Comparison of ENCODE assay signal across 20 mouse cellular contexts in the genomic region with DNA sequence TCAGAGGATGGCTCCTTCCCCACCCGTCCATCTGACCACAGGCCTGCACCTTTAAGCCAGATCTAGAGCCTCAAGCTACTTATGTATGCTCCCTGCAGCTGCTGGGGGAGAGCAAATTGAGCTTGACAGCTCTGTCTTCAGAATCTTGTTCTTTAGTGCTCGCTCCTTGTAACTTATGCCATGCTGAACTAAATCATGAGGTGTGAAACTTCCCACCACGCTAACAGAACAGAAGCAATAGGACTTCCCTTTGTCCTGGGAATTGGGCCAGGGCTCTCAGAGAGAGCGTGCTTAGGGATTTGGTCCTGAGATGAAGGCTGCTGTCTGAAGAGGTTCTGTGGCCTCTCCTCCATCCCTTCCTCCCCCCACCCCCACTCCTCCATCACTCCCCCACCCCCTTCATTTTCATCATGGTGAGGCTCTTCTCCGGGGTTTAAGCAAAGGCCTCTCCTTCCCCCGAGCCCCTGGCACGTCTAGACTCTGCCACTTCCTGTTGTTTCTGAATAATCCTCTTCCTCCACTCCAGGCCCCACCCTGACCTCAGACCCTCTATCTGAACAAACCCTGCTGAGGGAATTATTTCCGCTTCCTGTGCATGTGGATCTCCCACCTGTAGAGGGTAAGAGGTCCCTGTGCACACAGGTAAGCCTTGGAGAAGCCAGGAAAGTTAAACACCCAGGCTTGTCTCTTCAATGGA. TPM values are rescaled to one million over a fixed set of nuclear protein-coding genes. Genes with fewer than 3 reads are reported as not detected.
A peak's percentile ranks its signal among the peaks of the same experiment; 100 is the strongest.
DNase-seq lines count a peak whose midpoint lies in the region; ATAC-seq and TF ChIP-seq lines count a peak whose summit lies in the region.
"Not testable (repeated sequence)": the region's sequence is repeated elsewhere in the genome, so short reads cannot be mapped to it uniquely, and the experiment has no call there.
"Had no signal": no experiment of that assay in that cellular context is flagged by ENCODE, and none has a peak within 500 bp of the region (broad histone marks: within the 10 kb centered on the region; RNA-seq: fewer than 3 reads in every experiment).

No protein-coding gene starts in this region.

- not testable (repeated sequence) for H3K36me3 ChIP-seq in forebrain, embryonic 10.5 days (replicated peaks); heart, embryonic 16.5 days (ENCODE audit: control insufficient read depth, insufficient read depth); lung, embryonic 14.5 days (ENCODE audit: insufficient read depth)

- WGBS in forebrain, embryonic 10.5 days = 49% methylated on average over 8 of the region's 8 CpGs
- 33% methylated on average over 8 of the region's 8 CpGs for WGBS in heart, embryonic 16.5 days
- WGBS in lung, embryonic 14.5 days = 25% methylated on average over 8 of the region's 8 CpGs

- not testable (repeated sequence) for H3K4me1 ChIP-seq in forebrain, embryonic 10.5 days; heart, embryonic 16.5 days (ENCODE audit: control insufficient read depth, insufficient read depth, low read length); lung, embryonic 14.5 days (ENCODE audit: insufficient read depth)

- ATAC-seq in CD4-positive, CD25-positive, alpha-beta regulatory T cell, adult 4 months = peak; percentile 74
- peak; percentile 68 for ATAC-seq in activated CD4-positive, CD25-positive, alpha-beta regulatory T cell, adult 4 months
- ATAC-seq in heart, embryonic 16.5 days (replicated peaks; ENCODE audit: extremely low read depth, insufficient read depth, low FRiP score) = peak; percentile 37; the same call in 1 of the 2 replicates
- ATAC-seq in lung, embryonic 14.5 days (ENCODE audit: insufficient read depth) = not testable (repeated sequence)

- not testable (repeated sequence) for H3K4me2 ChIP-seq in heart, embryonic 16.5 days (ENCODE audit: low read depth, low read length); lung, embryonic 14.5 days

- not testable (repeated sequence) for TF ChIP-seq CTCF in lung, embryonic 14.5 days (IDR thresholded peaks at IDR 0.05; ENCODE audit: low read depth)

- not testable (repeated sequence) for H3K27me3 ChIP-seq in forebrain, embryonic 10.5 days (ENCODE audit: poor library complexity, severe bottlenecking); heart, embryonic 16.5 days (ENCODE audit: control insufficient read depth, insufficient read depth, low read length); lung, embryonic 14.5 days (ENCODE audit: insufficient read depth, low read length)

- H3K4me3 ChIP-seq in forebrain, embryonic 10.5 days; heart, embryonic 16.5 days (ENCODE audit: low read length); lung, embryonic 14.5 days (ENCODE audit: low read depth, low read length): not testable (repeated sequence)

- DNase-seq in forebrain, embryonic 10.5 days (ENCODE audit: extremely low spot score, low spot score) = not testable (repeated sequence)
- DNase-seq in lung, embryonic 14.5 days = peak; percentile 51
- peak; percentile 54 for DNase-seq in retina, postnatal 1 day
- DNase-seq in thymus, postnatal 14 days = peak; percentile 52

- 0 out of 2 replicates have a peak overlapping the region, but pooled peaks have one; percentile 13 for H3K27ac ChIP-seq in forebrain, embryonic 10.5 days
- not testable (repeated sequence) for H3K27ac ChIP-seq in heart, embryonic 16.5 days (ENCODE audit: low read length); lung, embryonic 14.5 days (ENCODE audit: low read depth)

- not testable (repeated sequence) for H3K9me3 ChIP-seq in forebrain, embryonic 10.5 days; heart, embryonic 16.5 days (replicated peaks; ENCODE audit: control insufficient read depth, low read length); lung, embryonic 14.5 days (ENCODE audit: low read depth, low read length)

- peak overlapping the region; percentile 25; the same call in 1 of the 2 replicates for H3K9ac ChIP-seq in heart, embryonic 16.5 days (ENCODE audit: low read length)
- H3K9ac ChIP-seq in lung, embryonic 14.5 days = not testable (repeated sequence)

RNA-seq across cellular contexts. Expression of a gene that starts 5.1 kb away (rescaled TPM):
- not detected for polyA plus RNA-seq in CD4-positive, CD25-positive, alpha-beta regulatory T cell, adult 4 months (2017; shearing (Covaris generic))
- polyA plus RNA-seq in activated CD4-positive, CD25-positive, alpha-beta regulatory T cell, adult 4 months (2017; shearing (Covaris generic)) = not detected
- not detected in 2 replicates for polyA plus RNA-seq in forebrain, embryonic 10.5 days (2016; fragmentation: Nextera tagmentation; extraction: Ambion mirVana)
- 0.33 TPM in 1 of 2 replicates, not detected in the other for polyA plus RNA-seq in heart, embryonic 16.5 days (2015; fragmentation: Nextera tagmentation; extraction: Ambion mirVana)
- not detected in 2 replicates for polyA plus RNA-seq in lung, embryonic 14.5 days (2014; fragmentation: Nextera tagmentation; extraction: Ambion mirVana)
- polyA plus RNA-seq: embryonic facial prominence, embryonic 12.5 days; heart, embryonic 12.5 days; hindbrain, embryonic 12.5 days; intestine, embryonic 16.5 days; kidney, postnatal 0 days; limb, embryonic 15.5 days; liver, embryonic 13.5 days; neural tube, embryonic 11.5 days; stomach, embryonic 14.5 days; testis, adult 2 months had no signal

RNA-seq across cellular contexts. Expression of a gene that starts 21.6 kb away (rescaled TPM):
- polyA plus RNA-seq in CD4-positive, CD25-positive, alpha-beta regulatory T cell, adult 4 months (2017; shearing (Covaris generic)) = 10 to 100 TPM; 60.7 to 73.1 TPM
- polyA plus RNA-seq in activated CD4-positive, CD25-positive, alpha-beta regulatory T cell, adult 4 months (2017; shearing (Covaris generic)) = 100 to 1,000 TPM; 101 to 111 TPM
- polyA plus RNA-seq in forebrain, embryonic 10.5 days (2016; fragmentation: Nextera tagmentation; extraction: Ambion mirVana) = 249 and 254 TPM in 2 replicates
- 218 and 242 TPM in 2 replicates for polyA plus RNA-seq in heart, embryonic 16.5 days (2015; fragmentation: Nextera tagmentation; extraction: Ambion mirVana)
- 287 and 295 TPM in 2 replicates for polyA plus RNA-seq in lung, embryonic 14.5 days (2014; fragmentation: Nextera tagmentation; extraction: Ambion mirVana)

RNA-seq across cellular contexts. Expression of a gene that starts 41.1 kb away (rescaled TPM):
- 1 to 10 TPM in 1 of 2 experiments, under 1 TPM in 1; 0.91 to 1.2 TPM for polyA plus RNA-seq in CD4-positive, CD25-positive, alpha-beta regulatory T cell, adult 4 months (2017; shearing (Covaris generic))
- polyA plus RNA-seq in activated CD4-positive, CD25-positive, alpha-beta regulatory T cell, adult 4 months (2017; shearing (Covaris generic)) = under 1 TPM in 1 of 2 experiments, not detected in 1; 0.32 TPM
- polyA plus RNA-seq in forebrain, embryonic 10.5 days (2016; fragmentation: Nextera tagmentation; extraction: Ambion mirVana) = not detected in 2 replicates
- 0.86 and 1.0 TPM in 2 replicates for polyA plus RNA-seq in heart, embryonic 16.5 days (2015; fragmentation: Nextera tagmentation; extraction: Ambion mirVana)
- polyA plus RNA-seq in lung, embryonic 14.5 days (2014; fragmentation: Nextera tagmentation; extraction: Ambion mirVana) = not detected in 2 replicates
- polyA plus RNA-seq: embryonic facial prominence, embryonic 12.5 days; forebrain, embryonic 15.5 days; hindbrain, embryonic 12.5 days; hindbrain, postnatal 0 days; intestine, embryonic 16.5 days; kidney, postnatal 0 days; limb, embryonic 15.5 days; liver, embryonic 13.5 days; midbrain, embryonic 15.5 days; neural tube, embryonic 11.5 days; stomach, embryonic 14.5 days had no signal
